Mouse (Mus musculus): ENCODE results near the gene Mrpl10.

The Mrpl10 gene

DNA sequence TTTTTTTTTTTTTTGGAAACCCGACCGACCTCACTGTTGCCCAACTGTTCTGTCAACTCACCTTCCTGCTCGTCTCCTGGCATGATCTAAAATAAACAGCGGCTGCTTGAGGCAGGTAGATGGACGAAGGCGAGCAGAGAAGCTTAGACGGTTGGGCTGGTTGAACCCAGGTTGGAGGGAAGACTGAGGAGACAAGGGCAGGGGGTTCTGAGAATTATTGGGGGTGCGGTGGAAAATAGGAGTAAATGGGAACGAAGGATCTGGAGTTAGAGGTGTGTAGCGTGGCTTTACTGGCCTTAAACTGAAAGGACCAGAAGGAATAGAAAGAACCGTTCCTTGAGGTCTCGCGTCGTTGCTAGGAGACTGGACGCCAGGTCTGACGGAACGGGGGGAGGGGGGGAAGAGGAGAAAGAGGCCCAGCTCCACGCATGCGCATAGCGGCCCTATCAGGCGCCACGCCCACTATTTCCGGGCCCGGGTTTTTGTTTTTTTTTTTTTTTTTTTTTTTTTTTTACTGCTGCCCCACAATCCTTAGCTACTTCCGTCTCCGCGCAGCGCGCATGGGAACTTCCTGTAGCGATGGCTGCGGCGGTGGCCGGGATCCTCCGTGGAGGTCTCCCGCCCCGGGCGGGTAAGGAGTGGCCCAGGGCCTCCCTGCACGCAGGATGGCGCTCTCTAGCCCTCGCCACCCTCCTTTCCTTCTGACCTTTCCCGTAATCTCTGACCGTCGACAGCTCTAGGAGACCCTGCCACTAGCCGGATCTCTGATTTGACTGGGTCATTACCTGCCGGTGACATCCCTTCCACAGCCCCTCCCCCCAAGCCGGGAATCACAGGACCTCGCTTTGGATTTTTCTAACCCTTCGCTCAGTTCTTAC, at the start of gene Mrpl10, which contains the start of gene Lrrc46:
TSS of gene Mrpl10 (plus strand) at position 539 of the 878 bp plus-strand sequence.
TSS of gene Lrrc46 (minus strand) at position 386 of the 878 bp plus-strand sequence.
- peak; percentile 94 to 96 for DNase-seq

GRCm38 (mm10) chr11:96992722-96993311, 48.5 kb upstream of the Mrpl10 start:
- DNase-seq: no peak

DNA sequence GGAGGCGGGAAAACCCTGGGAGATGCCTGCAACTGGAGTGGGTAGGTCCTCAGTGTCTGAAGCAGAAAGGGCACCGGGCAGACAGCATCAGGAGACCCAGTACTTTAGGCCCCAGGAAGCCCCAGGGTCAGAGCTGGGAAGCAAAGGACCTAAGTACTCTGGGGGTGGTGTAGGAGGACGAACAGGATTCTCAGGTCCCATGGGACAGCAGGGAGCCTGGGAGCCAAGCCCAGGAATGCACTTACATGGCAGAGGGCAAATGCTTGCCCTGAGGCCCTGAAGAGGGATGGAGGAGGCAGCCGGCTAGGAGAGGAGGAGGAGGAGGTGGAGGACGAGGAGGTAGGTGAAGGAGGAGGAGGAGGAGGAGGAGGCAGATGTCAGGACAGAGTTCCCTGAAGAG, 46.3 kb upstream of the Mrpl10 start:
- no peak for DNase-seq

DNA sequence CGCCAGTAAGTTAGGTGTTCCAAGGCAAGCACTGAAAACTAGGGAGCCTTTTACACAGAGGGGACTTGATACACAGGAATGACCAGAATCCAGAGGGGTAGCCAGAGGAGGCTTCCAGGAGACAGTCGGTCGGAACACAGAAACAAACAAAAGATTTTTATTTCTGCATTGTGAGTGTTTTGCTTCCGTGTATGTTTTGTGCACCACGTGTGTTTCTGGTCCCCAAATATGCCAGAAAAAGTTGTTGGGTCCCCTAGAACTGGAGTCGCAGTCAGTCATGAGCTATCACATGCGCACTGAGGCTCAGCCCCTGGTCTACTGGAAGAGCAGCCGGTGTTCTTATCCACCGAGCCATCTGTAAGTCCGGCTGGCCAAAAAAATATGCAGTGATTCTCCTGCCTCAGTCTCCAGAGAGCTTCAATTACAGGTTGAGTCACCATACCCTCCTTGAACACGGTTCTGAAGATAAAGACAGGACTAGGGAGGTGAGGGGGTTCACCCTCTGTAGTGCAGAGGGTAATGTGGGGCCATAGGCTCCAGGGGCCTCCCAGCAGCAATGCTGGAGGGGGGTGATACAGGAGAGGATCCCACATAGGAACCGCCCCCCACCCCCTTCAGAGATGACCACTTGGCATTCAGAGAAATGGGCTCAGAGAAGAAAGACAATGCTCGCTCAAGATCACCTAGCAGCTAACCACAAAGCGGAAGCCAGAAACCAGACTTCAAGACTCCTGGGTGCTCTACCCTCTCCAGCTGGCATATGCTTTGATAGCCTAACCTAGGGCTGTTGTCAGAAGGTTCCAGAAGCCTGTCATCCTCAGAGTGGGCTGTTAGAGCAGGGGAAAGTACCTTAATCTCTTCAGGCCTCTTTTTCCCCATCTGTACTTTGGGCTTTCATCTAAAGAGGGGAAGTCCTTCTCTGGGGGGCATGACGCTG, 45.3 kb upstream of the Mrpl10 start:
- no peak for DNase-seq

DNA sequence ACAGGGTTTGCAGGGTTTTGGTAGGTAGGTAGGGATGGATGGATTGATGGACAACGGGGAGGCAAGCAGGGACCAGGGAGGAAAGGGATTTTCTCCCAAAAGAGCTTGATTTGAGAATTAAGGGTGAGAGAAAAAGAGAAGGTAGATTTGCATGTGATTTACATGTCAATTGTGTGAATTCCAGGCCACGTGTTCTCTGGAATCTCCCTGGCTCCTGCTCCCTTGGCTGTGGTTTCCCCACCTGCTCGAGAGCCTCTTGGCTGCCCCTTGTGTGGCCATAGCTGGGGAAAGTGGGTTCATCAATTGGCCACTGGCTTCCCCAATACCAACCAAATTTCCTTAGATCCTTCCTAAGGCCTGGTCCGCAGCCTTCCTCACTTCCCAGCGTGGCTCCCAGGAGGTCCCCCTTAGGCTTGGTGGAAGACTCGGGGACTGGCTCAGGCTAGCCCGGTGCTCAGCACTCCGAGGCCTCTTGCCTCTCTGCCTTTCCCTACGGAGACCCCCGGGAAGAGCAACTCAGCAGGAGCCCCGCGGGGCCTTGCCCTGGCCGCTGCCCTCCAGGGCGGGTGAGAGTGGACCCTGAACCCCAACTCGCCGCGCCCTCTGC, 44.5 kb upstream of the Mrpl10 start:
- peak in 1 of 2 experiments; percentile 82 for DNase-seq

- peak in 1 of 2 experiments; percentile 53 for DNase-seq
These were observed 43.9 kb upstream of the Mrpl10 start for GRCm38 (mm10) chr11:96997380-96997956.

GRCm38 (mm10) chr11:97003170-97003569, 38.2 kb upstream of the Mrpl10 start:
- DNase-seq: no peak

- DNase-seq: no peak
These were observed 34.1 kb upstream of the Mrpl10 start for GRCm38 (mm10) chr11:97007093-97007794.

GRCm38 (mm10) chr11:97009198-97009790, 32.1 kb upstream of the Mrpl10 start:
- DNase-seq: no peak

- no peak for DNase-seq
These were observed 28.2 kb upstream of the Mrpl10 start, which contains the start of gene Sp6 for GRCm38 (mm10) chr11:97013121-97013670. TSS of gene Sp6 (plus strand) at chr11:97013394.

DNA sequence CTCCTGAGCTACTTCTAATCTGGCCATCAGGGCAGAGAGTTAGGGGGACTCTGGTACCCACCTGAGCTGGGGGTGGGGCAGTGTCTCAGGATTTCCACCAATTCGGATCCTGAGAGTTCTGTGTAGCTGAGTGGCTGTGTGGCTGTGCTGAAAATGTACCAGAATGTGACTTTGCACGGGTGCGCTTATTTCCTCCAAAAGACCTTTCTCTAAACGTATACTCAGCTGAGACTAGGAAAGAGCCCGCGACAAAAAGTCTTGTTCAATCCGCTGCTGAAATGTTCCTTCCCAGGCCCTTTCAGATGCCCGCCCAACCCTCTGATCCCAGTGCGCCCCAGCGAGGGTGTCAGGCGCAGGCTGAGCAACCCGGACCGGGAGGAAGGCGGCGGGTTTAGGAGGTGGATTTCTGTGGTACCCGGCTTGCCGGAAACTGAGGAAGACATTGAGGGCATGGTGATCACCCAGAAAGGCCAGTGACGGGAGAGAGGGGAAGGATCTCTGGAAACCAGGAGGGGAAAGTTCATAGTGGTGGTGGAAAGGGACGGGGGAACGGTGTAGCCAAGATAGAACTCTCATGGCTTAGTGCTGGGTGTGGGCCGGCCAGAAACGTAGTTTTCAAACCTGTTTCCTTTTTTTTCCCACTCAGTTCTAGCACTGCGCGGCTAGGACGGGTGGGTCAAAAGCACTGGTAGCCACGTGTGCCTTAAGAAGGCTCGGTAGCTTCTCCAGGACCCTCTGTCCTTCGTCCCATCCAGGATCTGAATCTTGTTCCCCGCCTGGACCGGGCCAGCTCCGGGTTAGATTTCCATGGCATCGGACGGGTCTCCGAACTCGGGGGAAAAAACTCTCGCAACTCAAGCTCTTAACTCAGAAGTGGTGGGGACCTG, 23.4 kb upstream of the Mrpl10 start:
- DNase-seq: no peak

GRCm38 (mm10) chr11:97018583-97019344, 22.6 kb upstream of the Mrpl10 start:
- DNase-seq: no peak

DNA sequence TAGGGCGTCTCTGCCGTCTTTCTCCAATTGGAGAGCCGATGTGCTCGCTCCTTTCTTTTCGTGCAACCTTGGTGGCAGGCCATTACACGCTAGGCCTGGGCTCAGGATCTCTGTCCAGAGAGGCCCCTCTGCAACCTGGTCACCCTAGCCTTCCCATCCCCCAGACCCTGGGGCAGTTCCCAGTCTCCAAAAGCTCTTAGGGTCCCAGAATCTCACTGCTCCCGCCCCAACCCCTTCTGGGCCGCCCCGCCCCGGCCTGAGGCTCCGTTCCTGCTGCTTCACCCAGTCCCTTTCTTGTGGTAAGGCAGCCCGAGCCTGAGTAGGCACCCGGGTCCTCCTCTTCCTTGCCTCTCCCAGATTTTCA, 22.0 kb upstream of the Mrpl10 start:
- DNase-seq: no peak

- no peak for DNase-seq
These were observed 20.1 kb upstream of the Mrpl10 start for GRCm38 (mm10) chr11:97021121-97021765.

- DNase-seq: peak; percentile 80 to 90
These were observed 19.4 kb upstream of the Mrpl10 start for GRCm38 (mm10) chr11:97021873-97022484.

GRCm38 (mm10) chr11:97024977-97025376, 16.4 kb upstream of the Mrpl10 start:
- DNase-seq: no peak

GRCm38 (mm10) chr11:97025721-97026344, 15.5 kb upstream of the Mrpl10 start:
- peak; percentile 89 to 91 for DNase-seq

Measured in kidney, postnatal 25 days (tissue).